Mouse (Mus musculus): ENCODE results near the gene Ntn4. TPM values are rescaled to one million over a fixed set of nuclear protein-coding genes. Genes with fewer than 3 reads are reported as not detected.

Ntn4 gene
- polyA plus RNA-seq, 1 experiment = 0.48 TPM

DNA sequence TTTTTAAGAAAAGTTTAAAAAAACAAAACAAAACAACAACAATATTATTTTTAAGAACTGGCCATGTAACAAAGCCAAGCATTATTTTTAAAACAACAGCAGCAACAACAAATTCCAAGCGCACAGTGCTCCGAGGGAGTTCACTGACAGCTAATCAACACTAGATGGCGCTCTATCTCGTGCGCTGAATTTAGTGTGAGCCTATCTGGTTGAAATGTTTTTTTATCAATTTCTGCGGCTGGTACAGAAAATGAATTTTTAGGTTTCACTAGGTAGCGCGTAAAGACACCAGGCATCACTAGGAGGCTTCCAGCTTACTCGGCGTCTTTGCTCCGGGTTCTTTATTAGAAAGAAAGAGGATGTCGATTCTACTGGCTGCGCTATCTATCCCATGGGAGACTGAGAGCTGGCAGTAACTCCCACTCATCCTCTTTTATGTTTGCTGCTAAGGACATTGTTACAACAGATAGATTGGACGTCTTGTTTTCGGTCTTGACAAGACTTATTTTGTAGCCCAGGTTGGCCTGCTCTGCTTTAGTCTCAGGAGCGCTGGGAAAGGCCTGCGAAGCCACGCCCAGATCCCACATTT is 29.0 kb upstream of the Ntn4 start:
- no peaks in the 10 kb centered on the region for H3K79me3 ChIP-seq (ENCODE audit: low read depth)
- H3K79me2 ChIP-seq (ENCODE audit: control insufficient read depth, insufficient read depth) = no peaks in the 10 kb centered on the region
- no peak overlapping the region for H3K4me3 ChIP-seq (ENCODE audit: insufficient read depth, poor library complexity, severe bottlenecking)
- TF ChIP-seq FOSL1 (IDR thresholded peaks at IDR 0.05; ENCODE audit: insufficient read depth, low read length, poor library complexity, severe bottlenecking) (no peak), MYOD1 (IDR thresholded peaks at IDR 0.05; ENCODE audit: control insufficient read depth, insufficient read length, low read depth) (no peak), MYOG (IDR thresholded peaks at IDR 0.05; ENCODE audit: control insufficient read depth, extremely low read depth, insufficient read length) (no peak)
- H3ac ChIP-seq (ENCODE audit: control insufficient read depth, insufficient read length, low read depth) = no peak overlapping the region
- no peaks in the 10 kb centered on the region for H3K27me3 ChIP-seq (ENCODE audit: control insufficient read depth, insufficient read depth, insufficient read length)
- H3K36me3 ChIP-seq (ENCODE audit: control insufficient read depth, insufficient read depth) = no peaks in the 10 kb centered on the region

DNA sequence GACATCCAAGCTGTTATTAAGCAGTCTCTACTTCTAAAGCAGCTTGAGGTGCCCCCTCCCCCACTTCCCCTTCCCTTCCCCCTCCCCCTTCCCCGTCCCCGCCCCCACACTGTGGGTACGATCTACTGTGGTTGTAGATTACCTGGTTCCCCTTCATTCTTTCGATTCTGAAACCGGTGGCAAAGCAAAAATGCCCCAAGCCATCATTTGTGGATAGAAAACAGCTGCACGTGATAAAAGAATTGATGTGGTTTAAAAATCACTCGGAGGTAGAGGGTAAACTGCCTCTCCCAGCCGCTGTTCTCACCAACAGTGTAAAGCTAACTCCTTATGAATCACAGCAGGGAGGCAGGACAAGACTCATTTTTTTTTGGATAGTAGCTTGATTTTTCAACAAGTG is 25.6 kb upstream of the Ntn4 start:
- TF ChIP-seq FOSL1 (IDR thresholded peaks at IDR 0.05; ENCODE audit: insufficient read depth, low read length, poor library complexity, severe bottlenecking) (no peak), CEBPB (IDR thresholded peaks at IDR 0.05; ENCODE audit: low read depth) (no peak), CTCF (IDR thresholded peaks at IDR 0.05; ENCODE audit: control insufficient read depth, insufficient read depth, insufficient read length) (no peak), MYOG (IDR thresholded peaks at IDR 0.05; ENCODE audit: control insufficient read depth, extremely low read depth, insufficient read length) (no peak), MAX (IDR thresholded peaks at IDR 0.05) (no peak), MYOD1 (IDR thresholded peaks at IDR 0.05; ENCODE audit: control insufficient read depth, insufficient read length, low read depth) (no peak), USF1 (IDR thresholded peaks at IDR 0.05; ENCODE audit: low read depth) (no peak)
- H3ac ChIP-seq (ENCODE audit: control insufficient read depth, insufficient read length, low read depth) = no peak overlapping the region
- no peaks in the 10 kb centered on the region for H3K27me3 ChIP-seq (ENCODE audit: control insufficient read depth, insufficient read depth, insufficient read length)
- H3K79me3 ChIP-seq (ENCODE audit: low read depth) = no peaks in the 10 kb centered on the region
- H3K4me3 ChIP-seq (ENCODE audit: insufficient read depth, poor library complexity, severe bottlenecking) = no peak overlapping the region
- H3K79me2 ChIP-seq (ENCODE audit: control insufficient read depth, insufficient read depth) = no peaks in the 10 kb centered on the region
- H3K36me3 ChIP-seq (ENCODE audit: control insufficient read depth, insufficient read depth) = no peaks in the 10 kb centered on the region

DNA sequence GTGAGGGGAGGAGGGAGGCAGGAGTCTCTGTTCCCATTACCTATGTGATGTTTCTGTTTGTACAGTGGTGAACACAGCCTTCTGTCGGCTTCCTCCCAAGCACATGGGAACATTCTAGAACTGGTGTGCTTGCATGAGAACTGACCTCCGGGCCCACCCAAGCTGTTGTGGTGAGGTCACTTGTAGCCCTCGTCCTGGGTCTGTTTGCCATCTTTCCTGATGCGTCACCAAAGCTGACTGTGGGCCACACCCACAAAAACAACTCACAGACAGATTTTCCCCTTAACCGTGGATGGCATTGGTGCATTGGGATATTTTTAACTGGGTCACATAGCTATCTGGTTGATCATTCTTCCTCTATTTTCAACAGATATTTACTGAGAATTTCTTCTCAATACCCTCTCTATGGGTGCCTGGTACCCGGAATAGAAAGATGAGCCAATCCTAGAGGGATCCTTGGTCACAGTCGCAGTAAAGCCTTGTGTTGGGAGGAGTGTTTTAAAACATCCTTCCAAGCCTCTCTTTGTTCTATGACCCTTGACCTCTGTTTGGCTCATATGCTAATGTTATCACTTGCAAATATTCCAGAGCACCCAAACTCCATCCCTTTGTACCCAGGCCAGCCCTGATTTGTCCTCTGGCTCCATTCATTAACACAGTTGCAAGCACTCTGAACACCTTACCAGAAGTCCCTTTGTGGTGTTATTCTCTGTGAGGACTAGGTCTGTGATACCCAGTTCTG is 19.9 kb upstream of the Ntn4 start:
- Histone ChIP-seq H3ac (ENCODE audit: control insufficient read depth, insufficient read length, low read depth) (no peak overlapping the region), H3K36me3 (ENCODE audit: control insufficient read depth, insufficient read depth) (no peaks in the 10 kb centered on the region), H3K79me2 (ENCODE audit: control insufficient read depth, insufficient read depth) (no peaks in the 10 kb centered on the region), H3K27me3 (ENCODE audit: control insufficient read depth, insufficient read depth, insufficient read length) (no peaks in the 10 kb centered on the region), H3K4me3 (ENCODE audit: insufficient read depth, poor library complexity, severe bottlenecking) (no peak overlapping the region), H3K79me3 (ENCODE audit: low read depth) (no peaks in the 10 kb centered on the region)
- TF ChIP-seq CEBPB (IDR thresholded peaks at IDR 0.05; ENCODE audit: low read depth) (no peak), MYOG (IDR thresholded peaks at IDR 0.05; ENCODE audit: control insufficient read depth, extremely low read depth, insufficient read length) (no peak), MYOD1 (IDR thresholded peaks at IDR 0.05; ENCODE audit: control insufficient read depth, insufficient read length, low read depth) (no peak), MAX (IDR thresholded peaks at IDR 0.05) (peak; percentile 50), FOSL1 (IDR thresholded peaks at IDR 0.05; ENCODE audit: insufficient read depth, low read length, poor library complexity, severe bottlenecking) (peak; percentile 28), USF1 (IDR thresholded peaks at IDR 0.05; ENCODE audit: low read depth) (no peak)

DNA sequence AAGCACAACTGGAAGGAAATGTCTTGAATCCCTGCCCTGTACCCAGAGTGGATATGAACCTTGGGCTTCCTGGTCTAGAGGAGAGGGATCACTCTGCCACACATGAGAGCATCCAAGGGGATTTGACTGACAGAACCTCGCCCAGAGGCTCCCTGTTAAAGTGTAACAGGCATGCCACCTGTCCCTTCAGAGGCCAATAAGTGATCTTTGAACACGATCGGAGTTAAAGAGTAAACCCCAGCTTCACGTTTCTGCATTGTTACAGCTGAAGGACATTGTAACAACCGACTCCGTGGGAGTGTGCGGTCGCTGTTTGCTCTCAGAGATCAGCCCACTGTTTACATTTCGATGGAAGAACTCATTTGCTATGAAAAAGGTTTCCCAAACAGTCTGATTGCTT is 16.8 kb upstream of the Ntn4 start:
- Histone ChIP-seq H3K27me3 (ENCODE audit: control insufficient read depth, insufficient read depth, insufficient read length) (no peaks in the 10 kb centered on the region), H3K36me3 (ENCODE audit: control insufficient read depth, insufficient read depth) (no peaks in the 10 kb centered on the region), H3ac (ENCODE audit: control insufficient read depth, insufficient read length, low read depth) (no peak overlapping the region), H3K79me3 (ENCODE audit: low read depth) (no peaks in the 10 kb centered on the region), H3K4me3 (ENCODE audit: insufficient read depth, poor library complexity, severe bottlenecking) (no peak overlapping the region), H3K79me2 (ENCODE audit: control insufficient read depth, insufficient read depth) (no peaks in the 10 kb centered on the region)
- TF ChIP-seq USF1 (IDR thresholded peaks at IDR 0.05; ENCODE audit: low read depth) = no peak
- no peak for TF ChIP-seq MYOG (IDR thresholded peaks at IDR 0.05; ENCODE audit: control insufficient read depth, extremely low read depth, insufficient read length)
- no peak for TF ChIP-seq CTCF (IDR thresholded peaks at IDR 0.05; ENCODE audit: control insufficient read depth, insufficient read depth, insufficient read length)
- TF ChIP-seq CEBPB (IDR thresholded peaks at IDR 0.05; ENCODE audit: low read depth) = no peak
- no peak for TF ChIP-seq MYOD1 (IDR thresholded peaks at IDR 0.05; ENCODE audit: control insufficient read depth, insufficient read length, low read depth)
- TF ChIP-seq FOSL1 (IDR thresholded peaks at IDR 0.05; ENCODE audit: insufficient read depth, low read length, poor library complexity, severe bottlenecking) = no peak
- TF ChIP-seq MAX (IDR thresholded peaks at IDR 0.05) = no peak

DNA sequence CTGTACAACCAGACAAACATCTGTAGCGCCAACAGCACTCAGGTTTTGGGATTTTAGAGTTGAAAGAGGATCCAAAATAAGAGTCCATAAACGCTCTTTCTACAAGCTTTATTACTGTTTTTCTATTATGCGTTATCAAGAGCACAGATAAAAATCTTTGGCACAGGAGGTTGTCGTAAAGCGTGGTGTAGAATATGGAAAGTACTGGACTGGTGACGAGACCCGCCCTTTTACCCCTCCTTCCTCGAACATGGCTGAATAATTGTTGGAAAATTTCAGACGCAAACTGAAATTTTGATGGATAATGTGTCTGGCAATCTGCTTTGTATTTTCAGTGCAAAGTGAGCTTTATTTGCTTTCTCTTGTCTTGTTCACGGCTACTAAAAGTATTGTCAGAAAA is 16.3 kb upstream of the Ntn4 start:
- Histone ChIP-seq H3K27me3 (ENCODE audit: control insufficient read depth, insufficient read depth, insufficient read length) (no peaks in the 10 kb centered on the region), H3K79me2 (ENCODE audit: control insufficient read depth, insufficient read depth) (no peaks in the 10 kb centered on the region), H3K4me3 (ENCODE audit: insufficient read depth, poor library complexity, severe bottlenecking) (no peak overlapping the region), H3ac (ENCODE audit: control insufficient read depth, insufficient read length, low read depth) (no peak overlapping the region), H3K79me3 (ENCODE audit: low read depth) (no peaks in the 10 kb centered on the region), H3K36me3 (ENCODE audit: control insufficient read depth, insufficient read depth) (no peaks in the 10 kb centered on the region)
- TF ChIP-seq MYOG (IDR thresholded peaks at IDR 0.05; ENCODE audit: control insufficient read depth, extremely low read depth, insufficient read length) (no peak), MYOD1 (IDR thresholded peaks at IDR 0.05; ENCODE audit: control insufficient read depth, insufficient read length, low read depth) (no peak), USF1 (IDR thresholded peaks at IDR 0.05; ENCODE audit: low read depth) (no peak), MAX (IDR thresholded peaks at IDR 0.05) (no peak), CTCF (IDR thresholded peaks at IDR 0.05; ENCODE audit: control insufficient read depth, insufficient read depth, insufficient read length) (no peak), FOSL1 (IDR thresholded peaks at IDR 0.05; ENCODE audit: insufficient read depth, low read length, poor library complexity, severe bottlenecking) (no peak), CEBPB (IDR thresholded peaks at IDR 0.05; ENCODE audit: low read depth) (no peak)
